ENCODE assay signal across 18 mouse cellular contexts in genomic region chr12:31183632-31184031, GRCm38 (mm10). TPM values are rescaled to one million over a fixed set of nuclear protein-coding genes. Genes with fewer than 3 reads are reported as not detected.
A peak's percentile ranks its signal among the peaks of the same experiment; 100 is the strongest.
DNase-seq lines count a peak whose midpoint lies in the region; ATAC-seq and TF ChIP-seq lines count a peak whose summit lies in the region.
"Had no signal": no experiment of that assay in that cellular context is flagged by ENCODE, and none has a peak within 500 bp of the region (broad histone marks: within the 10 kb centered on the region; RNA-seq: fewer than 3 reads in every experiment).

No protein-coding gene starts in this region.

- 85% methylated on average over 4 of the region's 4 CpGs for WGBS in midbrain, embryonic 11.5 days
- WGBS in midbrain, embryonic 13.5 days: 87% methylated on average over 4 of the region's 4 CpGs
- 12% methylated on average over 4 of the region's 4 CpGs for WGBS in heart, embryonic 14.5 days
- WGBS in lung, embryonic 14.5 days: 33% methylated on average over 4 of the region's 4 CpGs
- 56% methylated on average over 4 of the region's 4 CpGs for WGBS in stomach, embryonic 15.5 days
- WGBS in forebrain, embryonic 16.5 days: 75% methylated on average over 4 of the region's 4 CpGs

- no peaks in the 10 kb centered on the region for H3K4me1 ChIP-seq in midbrain, embryonic 11.5 days (ENCODE audit: control insufficient read depth, insufficient read depth, low read length)
- H3K4me1 ChIP-seq in midbrain, embryonic 13.5 days (replicated peaks): 0 out of 2 replicates have a peak, but pooled peaks cover 8% of the 10 kb centered on the region
- peaks cover 16 to 22% of the 10 kb centered on the region in 2 experiments for H3K4me1 ChIP-seq in heart, embryonic 14.5 days (ENCODE audit: control insufficient read depth in 2 of 2, insufficient read depth in 2 of 2, low read length in 2 of 2)
- H3K4me1 ChIP-seq in lung, embryonic 14.5 days (ENCODE audit: insufficient read depth): peaks cover 30% of the 10 kb centered on the region
- H3K4me1 ChIP-seq in stomach, embryonic 15.5 days: peaks cover 15% of the 10 kb centered on the region
- H3K4me1 ChIP-seq in forebrain, embryonic 16.5 days (replicated peaks; ENCODE audit: control insufficient read depth, insufficient read depth, low read length): peaks cover 14% of the 10 kb centered on the region

- no peak for ATAC-seq in midbrain, embryonic 11.5 days (ENCODE audit: low FRiP score)
- no peak for ATAC-seq in midbrain, embryonic 13.5 days
- ATAC-seq in heart, embryonic 14.5 days (ENCODE audit: insufficient number of reproducible peaks, insufficient read depth, low FRiP score, low read depth): peak; percentile 86
- peak; percentile 13; the same call in 1 of the 2 replicates for ATAC-seq in lung, embryonic 14.5 days (ENCODE audit: insufficient read depth)
- ATAC-seq in stomach, embryonic 15.5 days (ENCODE audit: insufficient read depth, low FRiP score, low read depth): no peak
- no peak for ATAC-seq in activated CD4-positive, CD25-positive, alpha-beta regulatory T cell, adult 4 months
- ATAC-seq in forebrain, embryonic 16.5 days: no peak

- H3K27me3 ChIP-seq in midbrain, embryonic 11.5 days (ENCODE audit: control insufficient read depth, insufficient read depth, low read length): no peaks in the 10 kb centered on the region
- H3K27me3 ChIP-seq in midbrain, embryonic 13.5 days: no peaks in the 10 kb centered on the region
- H3K27me3 ChIP-seq in heart, embryonic 14.5 days (ENCODE audit: control insufficient read depth, insufficient read depth, low read length): 0 out of 2 replicates have a peak, but pooled peaks cover 3% of the 10 kb centered on the region
- no peaks in the 10 kb centered on the region for H3K27me3 ChIP-seq in lung, embryonic 14.5 days (ENCODE audit: insufficient read depth, low read length)
- H3K27me3 ChIP-seq in stomach, embryonic 15.5 days (replicated peaks): no peaks in the 10 kb centered on the region
- no peaks in the 10 kb centered on the region for H3K27me3 ChIP-seq in forebrain, embryonic 16.5 days (replicated peaks; ENCODE audit: control insufficient read depth, insufficient read depth, low read length)
- H3K27me3 ChIP-seq: neural tube, embryonic 12.5 days had no signal

- no peak overlapping the region for H3K4me3 ChIP-seq in midbrain, embryonic 11.5 days (ENCODE audit: low read depth, low read length)
- H3K4me3 ChIP-seq in midbrain, embryonic 13.5 days (replicated peaks): no peak overlapping the region
- no peak overlapping the region for H3K4me3 ChIP-seq in heart, embryonic 14.5 days (ENCODE audit: control insufficient read depth in 1 of 2, insufficient read depth in 1 of 2, low read depth in 1 of 2, low read length in 2 of 2)
- H3K4me3 ChIP-seq in lung, embryonic 14.5 days (ENCODE audit: low read depth, low read length): no peak overlapping the region
- no peak overlapping the region for H3K4me3 ChIP-seq in stomach, embryonic 15.5 days (replicated peaks)
- no peak overlapping the region for H3K4me3 ChIP-seq in forebrain, embryonic 16.5 days (replicated peaks; ENCODE audit: low read length)
- H3K4me3 ChIP-seq: neural tube, embryonic 12.5 days had no signal

- no peak overlapping the region for H3K9ac ChIP-seq in midbrain, embryonic 11.5 days (ENCODE audit: low read length)
- H3K9ac ChIP-seq in midbrain, embryonic 13.5 days (replicated peaks): no peak overlapping the region
- H3K9ac ChIP-seq in heart, embryonic 14.5 days (ENCODE audit: low read length): no peak overlapping the region
- H3K9ac ChIP-seq in lung, embryonic 14.5 days: no peak overlapping the region
- no peak overlapping the region for H3K9ac ChIP-seq in stomach, embryonic 15.5 days
- no peak overlapping the region for H3K9ac ChIP-seq in forebrain, embryonic 16.5 days (replicated peaks; ENCODE audit: low read depth, low read length)
- H3K9ac ChIP-seq: neural tube, embryonic 12.5 days had no signal

- no peak overlapping the region for H3K4me2 ChIP-seq in midbrain, embryonic 11.5 days
- H3K4me2 ChIP-seq in midbrain, embryonic 13.5 days (replicated peaks): no peak overlapping the region
- H3K4me2 ChIP-seq in heart, embryonic 14.5 days (ENCODE audit: low read length): peak overlapping the region; percentile 31; the same call in 1 of the 2 replicates
- no peak overlapping the region for H3K4me2 ChIP-seq in lung, embryonic 14.5 days
- H3K4me2 ChIP-seq in stomach, embryonic 15.5 days: no peak overlapping the region
- no peak overlapping the region for H3K4me2 ChIP-seq in forebrain, embryonic 16.5 days (ENCODE audit: low read length)
- H3K4me2 ChIP-seq: liver, embryonic 11.5 days; neural tube, embryonic 12.5 days had no signal

- DNase-seq in midbrain, embryonic 11.5 days (ENCODE audit: low spot score, missing footprints): peak; percentile 21
- DNase-seq in lung, embryonic 14.5 days: peak; percentile 60
- DNase-seq in right cerebral cortex, postnatal 25 days: no peak
- DNase-seq: adrenal gland, postnatal 10 days; cerebellum, postnatal 10 days; kidney, adult 2 months; kidney, postnatal 36 days; right cerebral cortex, postnatal 14 days; thymus, adult 18-20 months had no signal

- no peak overlapping the region for H3K27ac ChIP-seq in midbrain, embryonic 11.5 days (ENCODE audit: low read depth, low read length)
- H3K27ac ChIP-seq in midbrain, embryonic 13.5 days: no peak overlapping the region
- peak overlapping the region; percentile 59 to 75 for H3K27ac ChIP-seq in heart, embryonic 14.5 days (replicated peaks in 1 of 2; ENCODE audit: control insufficient read depth in 1 of 2, insufficient read depth in 1 of 2, low read depth in 2 of 2, low read length in 2 of 2)
- H3K27ac ChIP-seq in lung, embryonic 14.5 days (ENCODE audit: low read depth): no peak overlapping the region; the same call in 1 of the 2 replicates
- peak overlapping the region; percentile 88; the same call in 1 of the 2 replicates for H3K27ac ChIP-seq in stomach, embryonic 15.5 days
- H3K27ac ChIP-seq in forebrain, embryonic 16.5 days (ENCODE audit: low read length): no peak overlapping the region
- H3K27ac ChIP-seq: neural tube, embryonic 12.5 days had no signal

- no peak for TF ChIP-seq CTCF in lung, embryonic 14.5 days (IDR thresholded peaks at IDR 0.05; ENCODE audit: low read depth)

- H3K36me3 ChIP-seq in midbrain, embryonic 11.5 days (ENCODE audit: control insufficient read depth, insufficient read depth, low read length): no peaks in the 10 kb centered on the region
- H3K36me3 ChIP-seq in midbrain, embryonic 13.5 days: no peaks in the 10 kb centered on the region
- H3K36me3 ChIP-seq in heart, embryonic 14.5 days (ENCODE audit: control insufficient read depth, insufficient read depth, low read length): no peaks in the 10 kb centered on the region
- no peaks in the 10 kb centered on the region for H3K36me3 ChIP-seq in lung, embryonic 14.5 days (ENCODE audit: insufficient read depth)
- no peaks in the 10 kb centered on the region for H3K36me3 ChIP-seq in stomach, embryonic 15.5 days
- H3K36me3 ChIP-seq in forebrain, embryonic 16.5 days (ENCODE audit: control insufficient read depth, insufficient read depth): no peaks in the 10 kb centered on the region
- H3K36me3 ChIP-seq: neural tube, embryonic 12.5 days had no signal

- no peaks in the 10 kb centered on the region for H3K9me3 ChIP-seq in midbrain, embryonic 11.5 days (ENCODE audit: control insufficient read depth, low read length)
- H3K9me3 ChIP-seq in midbrain, embryonic 13.5 days: no peaks in the 10 kb centered on the region
- no peaks in the 10 kb centered on the region for H3K9me3 ChIP-seq in heart, embryonic 14.5 days (ENCODE audit: control insufficient read depth, low read length)
- H3K9me3 ChIP-seq in lung, embryonic 14.5 days (ENCODE audit: low read depth, low read length): no peaks in the 10 kb centered on the region
- H3K9me3 ChIP-seq in stomach, embryonic 15.5 days: no peaks in the 10 kb centered on the region
- no peaks in the 10 kb centered on the region for H3K9me3 ChIP-seq in forebrain, embryonic 16.5 days (ENCODE audit: control insufficient read depth, low read length)
- H3K9me3 ChIP-seq: neural tube, embryonic 12.5 days had no signal

RNA-seq across cellular contexts. Expression of gene Gm6993, which starts 56.9 kb away (rescaled TPM):
- polyA plus RNA-seq in midbrain, embryonic 11.5 days (2014; fragmentation: Nextera tagmentation; extraction: Ambion mirVana): not detected in 2 replicates
- polyA plus RNA-seq in midbrain, embryonic 13.5 days (2015; fragmentation: Nextera tagmentation; extraction: Ambion mirVana): not detected in 2 replicates
- polyA plus RNA-seq in heart, embryonic 14.5 days (2014; fragmentation: Nextera tagmentation; extraction: Ambion mirVana): not detected in 2 replicates
- not detected in 2 replicates for polyA plus RNA-seq in lung, embryonic 14.5 days (2014; fragmentation: Nextera tagmentation; extraction: Ambion mirVana)
- polyA plus RNA-seq in stomach, embryonic 15.5 days (2015; fragmentation: Nextera tagmentation; extraction: Ambion mirVana): not detected in 2 replicates
- polyA plus RNA-seq in activated CD4-positive, CD25-positive, alpha-beta regulatory T cell, adult 4 months (2017; shearing (Covaris generic)): not detected
- not detected in 2 replicates for polyA plus RNA-seq in forebrain, embryonic 16.5 days (2015; fragmentation: Nextera tagmentation; extraction: Ambion mirVana)
- polyA plus RNA-seq: hindbrain, embryonic 16.5 days; kidney, adult 2 months; liver, embryonic 11.5 days; midbrain, postnatal 0 days; neural tube, embryonic 12.5 days had no signal

Comparison
In these comparisons a context has a peak if more than half of its experiments do, and no peak if none do; other contexts are left out.
1. ATAC-seq: peak in heart, embryonic 14.5 days (single experiment) and lung, embryonic 14.5 days (single experiment); none in midbrain, embryonic 11.5 days (single experiment), midbrain, embryonic 13.5 days (single experiment), stomach, embryonic 15.5 days (single experiment), activated CD4-positive, CD25-positive, alpha-beta regulatory T cell, adult 4 months (single experiment) and forebrain, embryonic 16.5 days (single experiment).
2. H3K27ac ChIP-seq: peak in heart, embryonic 14.5 days (2 of 2) and stomach, embryonic 15.5 days (single experiment); none in midbrain, embryonic 11.5 days (single experiment), midbrain, embryonic 13.5 days (single experiment), lung, embryonic 14.5 days (single experiment) and forebrain, embryonic 16.5 days (single experiment).